28 mouse cellular contexts compared by ENCODE assay signal in genomic region chr16:34627591-34627990, GRCm38 (mm10). TPM values are rescaled to one million over a fixed set of nuclear protein-coding genes. Genes with fewer than 3 reads are reported as not detected.
A peak's percentile ranks its signal among the peaks of the same experiment; 100 is the strongest.
DNase-seq lines count a peak whose midpoint lies in the region; ATAC-seq and TF ChIP-seq lines count a peak whose summit lies in the region.
"Had no signal": no experiment of that assay in that cellular context is flagged by ENCODE, and none has a peak within 500 bp of the region (broad histone marks: within the 10 kb centered on the region; RNA-seq: fewer than 3 reads in every experiment).

No protein-coding gene starts in this region.

- no peak overlapping the region for H3K9ac ChIP-seq in midbrain, postnatal 0 days (replicated peaks; ENCODE audit: low read length, poor library complexity, severe bottlenecking)
- H3K9ac ChIP-seq: limb, embryonic 12.5 days; liver, embryonic 12.5 days had no signal

- no peak overlapping the region for H3K4me3 ChIP-seq in left cerebral cortex, adult 2 months
- no peak overlapping the region for H3K4me3 ChIP-seq in midbrain, postnatal 0 days (ENCODE audit: low read depth, low read length)
- no peak overlapping the region for H3K4me3 ChIP-seq in midbrain, embryonic 10.5 days
- H3K4me3 ChIP-seq: gastrocnemius, adult 2 months; limb, embryonic 12.5 days; liver, embryonic 12.5 days had no signal

- intact Hi-C loops in gastrocnemius, postnatal 14 days (cut with DNase I; ENCODE audit: low total_unique reads): no loop called here
- intact Hi-C loops in left cerebral cortex, adult 2 months (cut with DNase I): loop anchor here (5.0 kb wide), 1 partner anchor 55 kb away; the partner anchor contains the start of gene Kalrn
- intact Hi-C loops in left cerebral cortex, postnatal 14 days (cut with DNase I): no loop called here

- H3K27me3 ChIP-seq in midbrain, postnatal 0 days (ENCODE audit: insufficient read depth, low read length): no peaks in the 10 kb centered on the region
- H3K27me3 ChIP-seq in midbrain, embryonic 10.5 days (ENCODE audit: low read depth, poor library complexity, severe bottlenecking): no peaks in the 10 kb centered on the region
- H3K27me3 ChIP-seq: limb, embryonic 12.5 days; liver, embryonic 12.5 days had no signal

- DNase-seq in gastrocnemius, postnatal 14 days: peak; percentile 24
- no peak for DNase-seq in gastrocnemius, adult 18-20 months (ENCODE audit: low spot score)
- no peak for DNase-seq in left cerebral cortex, adult 2 months (ENCODE audit: extremely low spot score in 1 of 2, low spot score in 2 of 2)
- no peak for DNase-seq in left cerebral cortex, postnatal 14 days (ENCODE audit: low spot score in 2 of 2)
- peak; percentile 24 for DNase-seq in midbrain, postnatal 0 days (ENCODE audit: low spot score)
- no peak for DNase-seq in midbrain, embryonic 10.5 days (ENCODE audit: low spot score)
- DNase-seq in spleen, postnatal 36 days (ENCODE audit: low spot score in 2 of 2): no peak
- DNase-seq: adrenal gland, adult 8-10 months; B cell, adult 2 months; cerebellum, adult 2 months; gastrocnemius, adult 2 months; kidney, adult 9 months; lung, adult 2 months; right cerebral cortex, postnatal 25 days; thymus, adult 18-20 months; thymus, postnatal 36 days had no signal

- peak overlapping the region; percentile 83 for H3K27ac ChIP-seq in left cerebral cortex, adult 2 months
- no peak overlapping the region for H3K27ac ChIP-seq in midbrain, postnatal 0 days (ENCODE audit: low read depth, low read length)
- no peak overlapping the region for H3K27ac ChIP-seq in midbrain, embryonic 10.5 days (replicated peaks)
- H3K27ac ChIP-seq: gastrocnemius, adult 2 months; limb, embryonic 12.5 days; liver, embryonic 12.5 days had no signal

- no peaks in the 10 kb centered on the region for H3K36me3 ChIP-seq in midbrain, postnatal 0 days (ENCODE audit: insufficient read depth, low read length)
- H3K36me3 ChIP-seq in midbrain, embryonic 10.5 days: no peaks in the 10 kb centered on the region
- H3K36me3 ChIP-seq: G1E; limb, embryonic 12.5 days; liver, embryonic 12.5 days had no signal

- H3K4me2 ChIP-seq in midbrain, postnatal 0 days (ENCODE audit: low read depth, low read length, poor library complexity, severe bottlenecking): no peak overlapping the region
- H3K4me2 ChIP-seq: limb, embryonic 12.5 days; liver, embryonic 12.5 days; midbrain, embryonic 11.5 days had no signal

- H3K4me1 ChIP-seq in midbrain, postnatal 0 days (ENCODE audit: insufficient read depth, low read length): no peaks in the 10 kb centered on the region
- no peaks in the 10 kb centered on the region for H3K4me1 ChIP-seq in midbrain, embryonic 10.5 days
- H3K4me1 ChIP-seq: limb, embryonic 12.5 days; liver, embryonic 12.5 days had no signal

- TF ChIP-seq CTCF in left cerebral cortex, adult 2 months (IDR thresholded peaks at IDR 0.05): no peak
- no peak for TF ChIP-seq CTCF in midbrain, postnatal 0 days (IDR thresholded peaks at IDR 0.05)

- ATAC-seq in midbrain, postnatal 0 days (ENCODE audit: low FRiP score): no peak
- ATAC-seq: hindbrain, embryonic 16.5 days; intestine, embryonic 16.5 days; liver, embryonic 12.5 days had no signal

- no peaks in the 10 kb centered on the region for H3K9me3 ChIP-seq in midbrain, postnatal 0 days (ENCODE audit: low read length)
- H3K9me3 ChIP-seq in midbrain, embryonic 10.5 days (replicated peaks): no peaks in the 10 kb centered on the region
- H3K9me3 ChIP-seq: G1E; limb, embryonic 12.5 days; liver, embryonic 12.5 days had no signal

- WGBS in midbrain, postnatal 0 days: 38% methylated on average over 2 of the region's 2 CpGs
- WGBS in midbrain, embryonic 10.5 days: 71% methylated on average over 2 of the region's 2 CpGs

RNA-seq across cellular contexts. Expression of gene Ropn1, which starts 22.1 kb away (rescaled TPM):
- total RNA-seq in gastrocnemius, postnatal 14 days (2021): not detected
- not detected for total RNA-seq in gastrocnemius, adult 18-20 months (2021)
- total RNA-seq in left cerebral cortex, adult 2 months (2021): not detected
- total RNA-seq in left cerebral cortex, postnatal 14 days (2021): under 1 TPM in 1 of 2 experiments, not detected in 1; 0.55 TPM
- not detected in 2 replicates for total RNA-seq in midbrain, postnatal 0 days (2014; rRNA removed)
- 0.20 TPM in 1 of 2 replicates, not detected in the other for polyA plus RNA-seq in midbrain, postnatal 0 days (2015; fragmentation: Nextera tagmentation; extraction: Ambion mirVana)
- not detected in 2 replicates for polyA plus RNA-seq in midbrain, embryonic 10.5 days (2016; fragmentation: Nextera tagmentation; extraction: Ambion mirVana)
- total RNA-seq: adrenal gland, adult 8-10 months; CH12.LX; G1E; gastrocnemius, adult 2 months; hematopoietic stem cell, adult 5-6 weeks; layer of hippocampus, postnatal 14 days had no signal
- polyA plus RNA-seq: G1E; hindbrain, embryonic 16.5 days; intestine, embryonic 16.5 days; large intestine, adult 2 months; liver, embryonic 12.5 days; lung, adult 2 months; midbrain, embryonic 11.5 days; neural tube, embryonic 11.5 days; stomach, embryonic 16.5 days had no signal

RNA-seq across cellular contexts. Expression of gene Kalrn, which starts 54.3 kb away (rescaled TPM):
- 10 to 100 TPM; 16.3 to 20.2 TPM for total RNA-seq in gastrocnemius, postnatal 14 days (2021)
- 10 to 100 TPM; 18.6 to 24.1 TPM for total RNA-seq in gastrocnemius, adult 18-20 months (2021)
- 100 to 1,000 TPM; 539 to 570 TPM for total RNA-seq in left cerebral cortex, adult 2 months (2021)
- total RNA-seq in left cerebral cortex, postnatal 14 days (2021): 100 to 1,000 TPM; 431 to 495 TPM
- total RNA-seq in midbrain, postnatal 0 days (2014; rRNA removed): 128 and 156 TPM in 2 replicates
- 18.2 and 23.6 TPM in 2 replicates for polyA plus RNA-seq in midbrain, postnatal 0 days (2015; fragmentation: Nextera tagmentation; extraction: Ambion mirVana)
- polyA plus RNA-seq in midbrain, embryonic 10.5 days (2016; fragmentation: Nextera tagmentation; extraction: Ambion mirVana): 11.3 and 16.8 TPM in 2 replicates

Comparison
In these comparisons a context has a peak if more than half of its experiments do, and no peak if none do; other contexts are left out.
1. DNase-seq: peak in gastrocnemius, postnatal 14 days (single experiment) and midbrain, postnatal 0 days (single experiment); none in gastrocnemius, adult 18-20 months (single experiment), left cerebral cortex, adult 2 months (0 of 2), left cerebral cortex, postnatal 14 days (0 of 2), midbrain, embryonic 10.5 days (single experiment) and spleen, postnatal 36 days (0 of 2).